Mouse (Mus musculus): Measurements from ENCODE around the gene Npr3.

DNA sequence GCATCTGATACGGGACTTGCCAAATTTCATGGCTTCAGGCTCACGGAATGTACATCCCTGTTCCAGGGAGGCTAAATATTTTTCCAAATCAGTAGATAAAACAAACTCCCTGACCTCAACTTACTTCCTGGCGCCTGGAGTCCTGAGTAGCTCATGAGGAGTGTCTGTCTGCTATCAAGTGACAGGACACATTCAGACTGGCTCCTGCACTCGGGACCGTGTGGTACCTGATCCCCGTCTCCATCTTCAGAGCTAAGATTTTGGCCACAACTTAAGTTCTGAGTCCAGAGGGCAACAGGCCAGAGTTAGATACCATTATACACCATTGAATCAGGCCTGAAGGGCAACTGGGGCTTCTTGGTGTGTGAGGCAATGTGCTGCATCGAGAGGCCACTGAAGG lies 49.0 kb upstream of the Npr3 start:
- TF ChIP-seq POLR2A (IDR thresholded peaks at IDR 0.05; ENCODE audit: insufficient read depth, low read length) (no peak), CTCF (IDR thresholded peaks at IDR 0.05; ENCODE audit: low read depth, low read length) (no peak), EP300 (IDR thresholded peaks at IDR 0.05; ENCODE audit: insufficient read depth, low read depth, low read length) (no peak)
